Mouse (Mus musculus): ENCODE results near the gene Znhit6. TPM values are rescaled to one million over a fixed set of nuclear protein-coding genes. Genes with fewer than 3 reads are reported as not detected.

Gene Znhit6
- total and polyA plus RNA-seq, 3 experiments, result 54.4 to 188 (median 58.6) TPM

- dilution Hi-C loops (cut with MboI; ENCODE audit: extremely low pct_ligation_motif_present, extremely low pct_unique_long_range_greater_than_20kb, low sequenced_read_pairs), result no loop called here
These were observed 16.0 kb downstream of the Znhit6 start for GRCm38 (mm10) chr3:145591841-145592542.

GRCm38 (mm10) chr3:145595354-145595753 is 19.3 kb downstream of the Znhit6 start:
- Histone ChIP-seq H3K27ac (ENCODE audit: insufficient read depth, low read depth) (no peak overlapping the region), H3K9me3 (replicated peaks; ENCODE audit: low read length) (no peaks in the 10 kb centered on the region), H3K4me3 (replicated peaks in 1 of 3; ENCODE audit: low read depth in 2 of 3, low read length in 2 of 3, poor library complexity in 1 of 3) (no peak overlapping the region), H3K4me1 (ENCODE audit: control insufficient read depth in 1 of 2, insufficient read depth in 2 of 2) (no peaks in the 10 kb centered on the region), H3K9ac (ENCODE audit: insufficient read depth, low read depth) (no peak overlapping the region), H3K27me3 (replicated peaks) (no peaks in the 10 kb centered on the region), H3K36me3 (replicated peaks in 1 of 2; ENCODE audit: control insufficient read depth in 1 of 2, insufficient read depth in 1 of 2, low read length in 1 of 2) (peaks cover 58 to 85% of the 10 kb centered on the region in 2 experiments), H3K4me2 (ENCODE audit: insufficient read depth, low read depth, poor library complexity, severe bottlenecking) (no peak overlapping the region), H3K79me2 (replicated peaks; ENCODE audit: control insufficient read depth, extremely low read depth, insufficient read depth, poor library complexity, severe bottlenecking) (no peaks in the 10 kb centered on the region)
- dilution Hi-C loops (cut with MboI; ENCODE audit: extremely low pct_ligation_motif_present, extremely low pct_unique_long_range_greater_than_20kb, low sequenced_read_pairs), result no loop called here
- TF ChIP-seq CHD2 (IDR thresholded peaks at IDR 0.05; ENCODE audit: low read length), result no peak
- TF ChIP-seq CTCF (conservative IDR thresholded peaks at IDR 0.05 in 1 of 2, IDR thresholded peaks at IDR 0.05 in 1 of 2; ENCODE audit: low read depth in 2 of 2, low read length in 2 of 2), result no peak
- TF ChIP-seq RCOR1 (conservative IDR thresholded peaks at IDR 0.05; ENCODE audit: low read depth, low read length), result no peak
- TF ChIP-seq ZC3H11A (IDR thresholded peaks at IDR 0.05; ENCODE audit: low read depth, low read length), result no peak
- TF ChIP-seq SIN3A (IDR thresholded peaks at IDR 0.05; ENCODE audit: low read length), result no peak
- TF ChIP-seq ELF1 (IDR thresholded peaks at IDR 0.05; ENCODE audit: low read depth, low read length), result no peak
- no peak for TF ChIP-seq MAZ (IDR thresholded peaks at IDR 0.05; ENCODE audit: low read depth, low read length)
- no peak for TF ChIP-seq MAFK (IDR thresholded peaks at IDR 0.05; ENCODE audit: insufficient replicate concordance, low read length)
- TF ChIP-seq ZKSCAN1 (IDR thresholded peaks at IDR 0.05; ENCODE audit: borderline replicate concordance, low read depth, low read length), result no peak
- TF ChIP-seq MXI1 (IDR thresholded peaks at IDR 0.05; ENCODE audit: low read depth, low read length), result no peak
- no peak for TF ChIP-seq CHD1 (IDR thresholded peaks at IDR 0.05; ENCODE audit: low read depth, low read length)
- TF ChIP-seq ETS1 (conservative IDR thresholded peaks at IDR 0.05; ENCODE audit: low read depth, low read length), result no peak
- in situ Hi-C loops (cut with MboI; ENCODE audit: low pct_ligation_motif_present, low pct_unique_long_range_greater_than_20kb, low sequenced_read_pairs), result no loop called here
- DNase-seq (ENCODE audit: extremely low read depth), result no peak

More at GRCm38 (mm10) chr3:145591841-145592542, 16.0 kb downstream of the Znhit6 start:
- Histone ChIP-seq H3K9ac (ENCODE audit: insufficient read depth, low read depth) (no peak overlapping the region), H3K27me3 (replicated peaks) (no peaks in the 10 kb centered on the region), H3K4me3 (replicated peaks in 1 of 3; ENCODE audit: low read depth in 2 of 3, low read length in 2 of 3, poor library complexity in 1 of 3) (no peak overlapping the region), H3K27ac (ENCODE audit: insufficient read depth, low read depth) (no peak overlapping the region), H3K36me3 (replicated peaks in 1 of 2; ENCODE audit: control insufficient read depth in 1 of 2, insufficient read depth in 1 of 2, low read length in 1 of 2) (peaks cover 49 to 75% of the 10 kb centered on the region in 2 experiments), H3K4me1 (ENCODE audit: control insufficient read depth in 1 of 2, insufficient read depth in 2 of 2) (no peaks in the 10 kb centered on the region), H3K79me2 (replicated peaks; ENCODE audit: control insufficient read depth, extremely low read depth, insufficient read depth, poor library complexity, severe bottlenecking) (no peaks in the 10 kb centered on the region; the same call in 1 of the 2 replicates), H3K9me3 (replicated peaks; ENCODE audit: low read length) (no peaks in the 10 kb centered on the region), H3K4me2 (ENCODE audit: insufficient read depth, low read depth, poor library complexity, severe bottlenecking) (no peak overlapping the region)
- in situ Hi-C loops (cut with MboI; ENCODE audit: low pct_ligation_motif_present, low pct_unique_long_range_greater_than_20kb, low sequenced_read_pairs), result no loop called here
- no peak for TF ChIP-seq ZMIZ1 (IDR thresholded peaks at IDR 0.05; ENCODE audit: low read depth, low read length)
- TF ChIP-seq TCF12 (IDR thresholded peaks at IDR 0.05; ENCODE audit: low read depth, low read length), result no peak
- TF ChIP-seq JUND (conservative IDR thresholded peaks at IDR 0.05; ENCODE audit: low read depth, low read length), result no peak
- no peak for TF ChIP-seq MYC (IDR thresholded peaks at IDR 0.05; ENCODE audit: low read depth, low read length)
- no peak for TF ChIP-seq MEF2A (IDR thresholded peaks at IDR 0.05; ENCODE audit: borderline replicate concordance, low read depth, low read length)
- no peak for TF ChIP-seq USF1 (IDR thresholded peaks at IDR 0.05; ENCODE audit: low read depth, low read length)
- no peak for TF ChIP-seq ZNF384 (IDR thresholded peaks at IDR 0.05; ENCODE audit: low read depth, low read length)
- no peak for TF ChIP-seq ZKSCAN1 (IDR thresholded peaks at IDR 0.05; ENCODE audit: borderline replicate concordance, low read depth, low read length)
- TF ChIP-seq ZC3H11A (IDR thresholded peaks at IDR 0.05; ENCODE audit: low read depth, low read length), result no peak
- no peak for TF ChIP-seq GABPA (IDR thresholded peaks at IDR 0.05; ENCODE audit: insufficient replicate concordance, low read depth, low read length)
- TF ChIP-seq CHD1 (IDR thresholded peaks at IDR 0.05; ENCODE audit: low read depth, low read length), result no peak
- no peak for TF ChIP-seq NELFE (IDR thresholded peaks at IDR 0.05; ENCODE audit: low read depth, low read length)
- no peak for TF ChIP-seq MAZ (IDR thresholded peaks at IDR 0.05; ENCODE audit: low read depth, low read length)
- TF ChIP-seq TBP (conservative IDR thresholded peaks at IDR 0.05; ENCODE audit: low read depth, low read length), result no peak
- no peak for TF ChIP-seq MAFK (IDR thresholded peaks at IDR 0.05; ENCODE audit: insufficient replicate concordance, low read length)
- TF ChIP-seq SMC3 (IDR thresholded peaks at IDR 0.05; ENCODE audit: low read depth, low read length), result no peak
- no peak for TF ChIP-seq PAX5 (IDR thresholded peaks at IDR 0.05; ENCODE audit: low read length)
- no peak for TF ChIP-seq UBTF (IDR thresholded peaks at IDR 0.05; ENCODE audit: low read depth, low read length)
- no peak for TF ChIP-seq JUN (IDR thresholded peaks at IDR 0.05; ENCODE audit: insufficient read depth, low read depth, low read length)
- TF ChIP-seq USF2 (conservative IDR thresholded peaks at IDR 0.05; ENCODE audit: low read depth, low read length), result no peak
- no peak for DNase-seq (ENCODE audit: extremely low read depth)
